Mouse (Mus musculus) neural tube, embryonic 14.5 days (tissue): ENCODE data around the gene Lsm14b. TPM values are rescaled to one million over a fixed set of nuclear protein-coding genes. Genes with fewer than 3 reads are reported as not detected.

Experiments used
- ATAC-seq: fragments of 200-750 bp; cut with Nextera tagmentation; 2 replicates; pipeline ENCODE4 v1.8.0; 2017; ENCODE audit warnings: low read depth, mild to moderate bottlenecking, moderate TSS enrichment, moderate library complexity
- H3K27ac ChIP-seq: fragments of 300-500 bp; sonication (generic); 2 replicates; pipeline ENCODE4 v1.5.1; 2014; ENCODE audit warnings: low read depth, mild to moderate bottlenecking, control low read depth, low read length, moderate library complexity, mixed read lengths
- H3K27me3 ChIP-seq: fragments of 300-500 bp; sonication (generic); 2 replicates; pipeline ENCODE4 v1.6.1; 2014; ENCODE audit warnings: low read length; ENCODE audit not compliant: control insufficient read depth, insufficient read depth
- H3K36me3 ChIP-seq: fragments of 300-500 bp; sonication (generic); 2 replicates; pipeline ENCODE4 v1.6.1; 2014; ENCODE audit warnings: low read length, mixed read lengths; ENCODE audit not compliant: control insufficient read depth, insufficient read depth
- H3K4me1 ChIP-seq: fragments of 300-500 bp; sonication (generic); 2 replicates; pipeline ENCODE4 v1.6.1; 2014; ENCODE audit warnings: low read length; ENCODE audit not compliant: control insufficient read depth, insufficient read depth
- H3K4me2 ChIP-seq: fragments of 300-500 bp; sonication (generic); 2 replicates; pipeline ENCODE4 v1.6.1; 2014; ENCODE audit warnings: mild to moderate bottlenecking, low read depth, low read length, control low read depth
- H3K4me3 ChIP-seq: fragments of 300-500 bp; sonication (generic); 2 replicates; pipeline ENCODE4 v1.5.1; 2014; ENCODE audit warnings: low read depth, low read length, control low read depth, mixed read lengths
- H3K9ac ChIP-seq: fragments of 300-500 bp; sonication (generic); replicated peaks from 2 replicates; pipeline ENCODE4 v1.6.1; 2014; ENCODE audit warnings: low read depth, mild to moderate bottlenecking, control low read depth, low read length, mixed read lengths
- H3K9me3 ChIP-seq: fragments of 300-500 bp; sonication (generic); 2 replicates; pipeline ENCODE4 v1.6.1; 2016; ENCODE audit warnings: low read length; ENCODE audit not compliant: control insufficient read depth
- WGBS: fragments of 180-500 bp; shearing (Covaris S2); extraction: QIAGEN DNeasy Blood & Tissue Kit; methylation state at CpG from one replicate; pipeline ENCODE4 v1.1.7; 2014; 5-methylcytosine and 5-hydroxymethylcytosine counted together
- polyA plus RNA-seq: library from polyadenylated mRNA; unstranded; fragments of >200 nt; fragmentation: Nextera tagmentation; extraction: Ambion mirVana; gene quantifications from 2 replicates; pipeline ENCODE4 v1.2.1, GENCODE M21; 2014

Gene Lsm14b
- polyA plus RNA-seq, 1 experiment from 2014 or later: 17.3 TPM

DNA sequence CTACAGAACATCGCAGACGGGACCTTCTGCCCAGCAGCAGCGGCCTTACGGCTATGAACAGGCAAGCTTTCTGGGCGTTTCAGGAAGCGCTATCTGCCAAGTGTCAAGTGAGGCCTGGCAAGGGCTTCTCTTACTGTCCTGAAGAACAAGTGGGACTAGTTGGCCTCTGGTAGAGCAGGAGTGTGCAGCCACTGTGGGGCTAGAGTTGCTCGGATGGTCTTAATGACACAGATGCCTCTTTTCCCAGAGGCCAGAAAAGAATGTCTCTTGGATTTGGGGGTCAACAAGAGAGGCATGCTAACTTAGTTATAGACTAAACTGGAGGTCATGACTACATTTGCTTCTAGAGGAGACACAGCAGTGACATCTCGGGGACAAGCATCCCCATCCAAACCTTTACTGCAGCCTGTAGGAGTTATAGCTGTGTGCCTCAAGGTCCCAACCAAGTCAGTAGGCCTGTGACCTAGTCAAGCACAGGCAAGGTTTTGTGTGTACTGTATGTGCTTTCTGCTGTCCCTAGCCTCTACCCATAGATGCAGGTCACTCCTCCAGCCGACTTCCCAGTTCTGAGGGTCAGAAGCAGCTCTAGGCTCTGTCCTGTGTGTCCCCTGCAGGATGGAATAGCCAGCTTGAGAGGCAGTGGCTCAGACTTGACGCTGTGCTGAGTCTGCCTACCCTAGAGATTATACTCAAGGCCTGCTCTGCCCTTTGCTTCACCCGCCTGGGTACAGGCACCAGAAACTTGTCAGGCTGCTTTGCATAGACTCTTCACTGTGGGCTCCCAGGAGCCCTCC, 38.7 kb downstream of the Lsm14b start:
- Histone ChIP-seq H3K4me1 (no peaks in the 10 kb centered on the region), H3K4me3 (no peak overlapping the region), H3K4me2 (no peak overlapping the region), H3K9me3 (no peaks in the 10 kb centered on the region), H3K9ac (no peak overlapping the region), H3K27ac (no peak overlapping the region), H3K27me3 (no peaks in the 10 kb centered on the region), H3K36me3 (peaks cover 49% of the 10 kb centered on the region)
- WGBS: 96% methylated on average over 11 of the region's 11 CpGs
- no peak for ATAC-seq

DNA sequence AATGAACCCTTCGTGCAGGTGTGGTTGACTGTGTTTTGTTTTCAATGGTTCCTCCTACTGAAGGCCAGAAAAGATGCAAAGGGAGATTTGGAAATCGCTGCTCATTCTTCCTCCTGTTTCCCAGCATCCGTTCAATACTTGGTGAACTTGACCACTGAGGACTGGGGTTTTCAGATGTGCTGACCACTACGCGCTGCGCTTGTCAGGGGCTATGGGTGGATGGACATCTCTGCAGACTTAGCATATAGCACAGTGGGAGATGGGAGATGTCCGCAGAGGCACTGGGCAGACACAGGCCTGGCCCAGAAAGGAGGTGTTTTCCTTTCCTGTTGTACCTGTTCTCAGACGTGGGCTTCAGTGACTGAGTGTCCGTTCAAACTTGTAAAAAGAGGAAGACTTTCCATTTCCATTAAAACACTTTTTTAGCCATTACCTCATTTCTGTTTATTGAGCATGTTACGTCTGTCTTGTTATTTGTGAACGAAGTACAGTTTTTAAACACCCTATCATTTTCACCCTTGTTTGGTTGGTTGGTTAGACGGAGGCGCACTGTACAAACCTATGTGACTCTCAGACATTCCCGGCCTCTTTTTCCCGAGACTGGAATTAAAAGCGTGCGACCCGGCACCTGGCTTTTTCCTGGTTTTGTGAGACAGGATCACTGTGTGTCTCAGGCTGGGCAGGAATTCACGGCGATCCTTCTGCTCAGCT, 45.1 kb downstream of the Lsm14b start:
- peak overlapping the region; percentile 73 for H3K4me2 ChIP-seq

DNA sequence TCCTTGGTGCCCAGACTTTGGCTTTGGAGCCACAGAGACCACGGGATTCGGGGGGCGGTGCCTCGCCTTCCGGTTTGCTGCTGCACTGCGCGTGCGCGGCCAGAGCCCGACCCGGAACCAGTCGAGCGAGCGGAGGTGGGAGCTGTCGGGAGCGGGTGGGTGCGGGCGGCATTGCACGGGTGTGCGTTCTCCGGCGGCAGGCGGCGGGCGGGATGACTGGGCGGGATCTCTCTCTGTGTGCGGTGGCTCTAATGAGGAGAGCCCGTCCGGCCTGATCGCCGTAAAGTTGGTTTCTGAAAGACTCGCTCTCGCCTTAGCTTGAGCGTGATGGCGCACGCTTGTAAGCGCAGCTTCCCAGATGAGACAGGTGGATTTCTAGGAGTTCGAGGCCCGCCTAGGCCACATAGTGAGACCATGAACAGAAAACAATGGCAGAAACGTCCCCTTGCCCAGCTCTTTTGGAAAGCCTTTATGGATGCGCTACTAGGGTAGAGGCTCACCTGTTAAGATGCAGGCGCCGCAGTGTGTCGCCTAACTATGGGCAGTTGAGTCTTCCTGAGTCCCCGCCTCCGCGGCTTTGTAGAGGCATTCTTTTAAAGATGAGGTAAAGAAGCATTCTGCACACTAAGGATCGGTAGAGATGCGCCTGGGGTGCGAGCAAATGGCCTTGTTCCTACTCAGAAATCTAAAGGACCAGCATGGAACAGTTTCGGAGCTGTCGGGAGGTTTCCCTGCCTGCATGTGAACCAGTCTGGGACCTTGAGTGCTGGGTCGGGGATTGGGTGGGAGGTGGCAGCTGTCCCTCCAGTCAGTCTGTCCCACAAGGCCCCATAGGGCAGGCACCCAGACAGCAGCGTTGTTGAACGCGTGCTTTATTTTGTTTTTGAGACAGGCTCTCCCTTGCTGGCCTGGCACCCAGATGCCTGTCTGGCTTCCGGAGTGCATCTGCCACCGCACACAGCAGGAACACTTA, 46.0 kb downstream of the Lsm14b start, which contains the start of gene Mtg2:
Gene Mtg2 (plus strand): TSS at position 108 of the 973 bp plus-strand sequence.
- Histone ChIP-seq H3K9me3 (no peaks in the 10 kb centered on the region), H3K9ac (peak within 1 kb of the TSS; percentile 69), H3K4me1 (peaks cover 9% of the 10 kb centered on the region; the same call in 1 of the 2 replicates), H3K36me3 (peaks cover 8% of the 10 kb centered on the region; the same call in 1 of the 2 replicates), H3K4me3 (peak within 1 kb of the TSS; percentile 68), H3K4me2 (peak within 1 kb of the TSS; percentile 73), H3K27me3 (no peaks in the 10 kb centered on the region), H3K27ac (peak within 1 kb of the TSS; percentile 86)
- 4% methylated on average over 58 of the region's 58 CpGs for WGBS
- peak; percentile 96 for ATAC-seq

More for the DNA sequence above, 45.1 kb downstream of the Lsm14b start:
- Histone ChIP-seq H3K4me1 (peaks cover 9% of the 10 kb centered on the region; the same call in 1 of the 2 replicates), H3K27me3 (no peaks in the 10 kb centered on the region), H3K27ac (peak overlapping the region; percentile 86), H3K4me3 (peak overlapping the region; percentile 68), H3K36me3 (peaks cover 8% of the 10 kb centered on the region; the same call in 1 of the 2 replicates), H3K9me3 (no peaks in the 10 kb centered on the region), H3K9ac (peak overlapping the region; percentile 69)
- 35% methylated on average over 20 of the region's 20 CpGs for WGBS
- ATAC-seq: peak; percentile 71

DNA sequence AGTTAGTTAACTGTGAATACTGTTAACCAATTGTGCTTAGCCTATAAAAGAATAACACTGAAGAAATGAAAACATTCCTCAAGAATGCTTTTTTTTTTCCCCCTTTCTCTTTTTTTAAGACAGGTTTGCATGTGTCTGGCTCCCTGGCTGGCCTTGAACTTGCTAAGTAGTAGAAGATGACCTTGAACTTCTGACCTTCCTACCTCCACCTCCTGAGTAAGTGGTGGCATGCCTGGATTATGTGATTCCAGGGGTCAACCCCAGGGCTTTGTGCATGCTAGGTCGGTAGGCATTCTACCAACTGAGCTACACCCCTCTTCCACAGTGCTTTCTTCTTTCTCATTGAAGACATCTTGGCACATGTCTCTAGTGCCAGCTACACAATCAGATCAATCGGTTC, 46.9 kb downstream of the Lsm14b start:
- no peak overlapping the region for H3K9ac ChIP-seq
- no peak overlapping the region for H3K27ac ChIP-seq
- ATAC-seq: no peak

DNA sequence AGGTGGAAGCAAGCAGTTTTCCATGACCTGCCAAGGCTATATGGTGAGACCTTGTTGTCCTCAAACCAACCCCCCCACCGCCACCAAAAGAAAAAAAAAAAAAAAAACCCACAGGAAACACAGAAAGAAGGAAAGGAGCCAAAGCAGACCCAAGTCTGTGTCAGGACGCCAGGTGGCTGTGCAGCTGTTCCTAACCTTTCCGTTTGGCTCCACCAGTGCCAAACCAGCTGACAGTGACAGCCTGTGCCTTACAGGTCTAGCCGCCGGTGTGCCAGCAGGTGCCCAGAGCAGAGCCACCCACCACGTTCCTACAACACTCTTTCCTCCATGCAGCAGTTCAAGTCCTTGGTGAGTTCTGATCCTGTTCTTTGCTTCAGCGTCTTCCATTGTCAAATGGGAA, 48.1 kb downstream of the Lsm14b start:
- Histone ChIP-seq H3K4me1 (peaks cover 9% of the 10 kb centered on the region; the same call in 1 of the 2 replicates), H3K4me3 (no peak overlapping the region), H3K36me3 (peaks cover under 1% of the 10 kb centered on the region; the same call in 1 of the 2 replicates), H3K4me2 (no peak overlapping the region), H3K27ac (no peak overlapping the region), H3K27me3 (no peaks in the 10 kb centered on the region), H3K9me3 (no peaks in the 10 kb centered on the region), H3K9ac (no peak overlapping the region)
- no peak for ATAC-seq
- WGBS: 90% methylated on average over 7 of the region's 7 CpGs

More for the DNA sequence above, 46.9 kb downstream of the Lsm14b start:
- H3K36me3 ChIP-seq: peaks cover 8% of the 10 kb centered on the region; the same call in 1 of the 2 replicates
- H3K4me3 ChIP-seq: no peak overlapping the region
- peaks cover 9% of the 10 kb centered on the region; the same call in 1 of the 2 replicates for H3K4me1 ChIP-seq
- H3K4me2 ChIP-seq: no peak overlapping the region
- no peaks in the 10 kb centered on the region for H3K27me3 ChIP-seq
- no peaks in the 10 kb centered on the region for H3K9me3 ChIP-seq
- 84% methylated on average over 2 of the region's 2 CpGs for WGBS

DNA sequence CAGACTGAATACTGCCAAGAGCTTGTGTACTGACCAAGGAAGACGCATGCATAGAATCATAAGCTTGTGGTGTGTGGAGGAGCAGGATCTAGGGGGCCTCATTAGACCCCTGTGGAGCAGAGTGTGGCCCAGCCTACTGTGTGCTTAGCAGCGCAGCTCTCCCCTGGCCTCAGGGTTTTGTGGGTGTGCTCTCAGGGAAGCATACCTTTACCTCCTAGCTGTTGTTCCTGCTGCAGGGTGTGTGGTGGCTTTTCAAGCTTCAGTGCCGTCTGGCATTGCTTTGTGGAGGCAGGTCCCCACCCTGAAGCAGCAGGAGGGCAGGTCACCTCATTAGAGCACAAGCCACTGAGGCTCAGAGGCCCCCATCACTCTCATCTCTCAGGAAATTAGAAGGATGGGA, 52.8 kb downstream of the Lsm14b start:
- Histone ChIP-seq H3K4me2 (no peak overlapping the region), H3K36me3 (no peaks in the 10 kb centered on the region), H3K27ac (no peak overlapping the region), H3K9me3 (no peaks in the 10 kb centered on the region), H3K9ac (no peak overlapping the region), H3K27me3 (no peaks in the 10 kb centered on the region), H3K4me3 (no peak overlapping the region), H3K4me1 (no peaks in the 10 kb centered on the region)
- WGBS: 60% methylated on average over 3 of the region's 3 CpGs
- no peak for ATAC-seq

DNA sequence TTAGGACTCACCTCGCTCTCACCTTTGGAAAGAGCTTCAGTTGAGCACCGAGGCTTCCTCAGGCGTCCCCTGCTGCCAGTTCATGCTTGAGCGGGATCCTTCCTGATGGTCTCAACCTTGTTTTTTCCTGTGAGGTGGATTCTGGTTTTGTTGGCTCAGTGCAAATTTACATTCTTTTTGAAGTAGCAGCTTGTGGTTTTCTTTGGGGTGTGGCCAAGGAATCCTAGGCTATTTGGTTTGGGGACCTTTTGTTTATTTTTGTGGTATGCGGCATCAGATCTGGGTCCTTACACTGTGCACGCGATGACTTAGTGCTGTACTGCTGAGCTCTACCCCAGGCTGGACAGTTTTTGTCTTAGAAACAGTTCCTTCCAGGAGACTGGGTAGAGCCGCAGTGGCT, 55.9 kb downstream of the Lsm14b start:
- Histone ChIP-seq H3K9me3 (no peaks in the 10 kb centered on the region), H3K4me2 (no peak overlapping the region), H3K4me1 (no peaks in the 10 kb centered on the region), H3K4me3 (no peak overlapping the region), H3K27ac (no peak overlapping the region), H3K9ac (no peak overlapping the region), H3K36me3 (peaks cover 11% of the 10 kb centered on the region; the same call in 1 of the 2 replicates), H3K27me3 (no peaks in the 10 kb centered on the region)
- 88% methylated on average over 8 of the region's 8 CpGs for WGBS
- ATAC-seq: no peak

DNA sequence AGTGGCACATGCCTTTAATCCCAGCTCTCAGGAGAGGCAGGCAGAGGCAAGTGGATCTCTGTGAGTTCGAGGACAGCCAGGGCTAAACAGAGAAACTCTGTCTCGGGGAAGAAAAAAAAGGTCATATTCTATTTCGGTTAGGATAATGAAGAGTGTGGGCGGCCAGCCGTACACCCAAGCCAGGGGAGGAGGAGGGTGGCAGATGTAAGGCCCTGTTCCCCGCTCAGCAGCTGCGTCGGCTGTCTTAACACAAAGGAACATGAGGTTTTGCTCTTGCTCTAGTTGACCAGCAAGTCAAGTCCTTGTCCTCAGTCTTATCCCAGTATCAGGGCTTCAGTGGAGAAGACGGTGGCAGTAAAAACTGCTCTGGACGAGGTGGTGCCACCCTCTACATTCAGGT, 58.3 kb downstream of the Lsm14b start:
- Histone ChIP-seq H3K27me3 (no peaks in the 10 kb centered on the region), H3K4me1 (no peaks in the 10 kb centered on the region), H3K9ac (no peak overlapping the region), H3K36me3 (peaks cover 14% of the 10 kb centered on the region; the same call in 1 of the 2 replicates), H3K4me2 (no peak overlapping the region), H3K27ac (no peak overlapping the region), H3K4me3 (no peak overlapping the region), H3K9me3 (no peaks in the 10 kb centered on the region)
- no peak for ATAC-seq
- WGBS: 93% methylated on average over 10 of the region's 10 CpGs
